Mouse (Mus musculus) layer of hippocampus, postnatal 25 days (tissue): Measurements from ENCODE around the gene Ccp110. TPM values are rescaled to one million over a fixed set of nuclear protein-coding genes. Genes with fewer than 3 reads are reported as not detected.

ENCODE experiments used
- DNase-seq, 2 experiments: peaks; one replicate each; pipeline ENCODE4 v3.0.0; 2022; ENCODE audit warnings: mixed read lengths in 2 of 2, low spot score in 1 of 2; ENCODE audit errors: extremely low spot score in 1 of 2
- total RNA-seq, 2 experiments: library from RNA; stranded (reverse); gene quantifications; 2 replicates each; pipeline ENCODE4 v1.2.3; 2021

Ccp110 gene
- total RNA-seq, 2 experiments from 2014 or later, result 46.4 to 47.7 TPM

GRCm38 (mm10) chr7:118766119-118766833, 53.9 kb downstream of the Ccp110 start:
- DNase-seq, result peak; percentile 53 to 75

GRCm38 (mm10) chr7:118766834-118767224, 54.5 kb downstream of the Ccp110 start:
- DNase-seq, result no peak

GRCm38 (mm10) chr7:118769208-118769607, 56.9 kb downstream of the Ccp110 start:
- no peak for DNase-seq

GRCm38 (mm10) chr7:118769655-118770054, 57.3 kb downstream of the Ccp110 start:
- no peak for DNase-seq

GRCm38 (mm10) chr7:118773027-118773426, 60.7 kb downstream of the Ccp110 start:
- DNase-seq, result no peak

GRCm38 (mm10) chr7:118775991-118776390, 63.6 kb downstream of the Ccp110 start:
- no peak for DNase-seq

- DNase-seq, result no peak
Observed at GRCm38 (mm10) chr7:118776491-118776890, 64.1 kb downstream of the Ccp110 start.

- peak; percentile 22 to 59 for DNase-seq
Observed at GRCm38 (mm10) chr7:118777598-118778394, 65.4 kb downstream of the Ccp110 start.

GRCm38 (mm10) chr7:118778561-118778960, 66.2 kb downstream of the Ccp110 start:
- peak; percentile 23 to 57 for DNase-seq

GRCm38 (mm10) chr7:118783305-118784001, 71.1 kb downstream of the Ccp110 start:
- no peak for DNase-seq

- no peak for DNase-seq
Observed at GRCm38 (mm10) chr7:118786091-118786490, 73.7 kb downstream of the Ccp110 start.

Other genes with a start within 250 kb of the Ccp110 start
- 1 to 10 TPM; 2.9 to 3.2 TPM for gene Itpripl2, start 220.6 kb upstream of the Ccp110 start, total RNA-seq
- 10 to 100 TPM; 33.7 to 35.9 TPM for gene Coq7, start 179.2 kb upstream of the Ccp110 start, total RNA-seq
- 10 to 100 TPM; 15.0 to 17.7 TPM for gene Tmc7, start 127.8 kb upstream of the Ccp110 start, total RNA-seq
- under 1 TPM; 0.44 to 0.54 TPM for gene Tmc5, start 115.3 kb upstream of the Ccp110 start, total RNA-seq
- 100 to 1,000 TPM; 222 to 253 TPM for gene Gde1, start 6.8 kb upstream of the Ccp110 start, total RNA-seq
- 10 to 100 TPM; 62.8 to 68.5 TPM for gene Vps35l, start 27.7 kb downstream of the Ccp110 start, total RNA-seq
- gene Iqck, start 143.2 kb downstream of the Ccp110 start, total RNA-seq, result 1 to 10 TPM; 4.0 to 4.5 TPM
- 10 to 100 TPM; 24.1 to 27.5 TPM for gene Knop1, start 143.7 kb downstream of the Ccp110 start, total RNA-seq